Mouse (Mus musculus): ENCODE measurements around the gene Prr7.
A peak's percentile ranks its signal among the peaks of the same experiment; 100 is the strongest.

- no peak for TF ChIP-seq ZC3H11A (IDR thresholded peaks at IDR 0.05; ENCODE audit: low read depth, low read length)
- TF ChIP-seq EP300 (IDR thresholded peaks at IDR 0.05; ENCODE audit: low read depth in 1 of 2, low read length in 2 of 2): no peak
- TF ChIP-seq CTCF (IDR thresholded peaks at IDR 0.05 in 2 of 3, conservative IDR thresholded peaks at IDR 0.05 in 1 of 3; ENCODE audit: control insufficient read depth in 1 of 3, insufficient read depth in 1 of 3, low read depth in 2 of 3, low read length in 3 of 3, poor library complexity in 1 of 3, severe bottlenecking in 1 of 3): peak in 2 of 3 experiments; percentile 6 to 17; a peak in 1 of 6 replicates
- TF ChIP-seq HCFC1 (IDR thresholded peaks at IDR 0.05; ENCODE audit: low read depth, low read length): no peak
- no peak for TF ChIP-seq POLR2A (IDR thresholded peaks at IDR 0.05; ENCODE audit: control insufficient read depth in 1 of 2, insufficient read depth in 1 of 2, low read depth in 1 of 2, low read length in 2 of 2, poor library complexity in 1 of 2)
- TF ChIP-seq SIN3A (IDR thresholded peaks at IDR 0.05; ENCODE audit: low read length): no peak
- TF ChIP-seq ELF1 (IDR thresholded peaks at IDR 0.05; ENCODE audit: low read depth, low read length): no peak
- TF ChIP-seq POLR2AphosphoS2 (IDR thresholded peaks at IDR 0.05; ENCODE audit: low read length): no peak
These were observed 14.2 kb upstream of the Prr7 start for GRCm38 (mm10) chr13:55449679-55450441.
